Mouse (Mus musculus): ENCODE results near the gene Nom1. TPM values are rescaled to one million over a fixed set of nuclear protein-coding genes. Genes with fewer than 3 reads are reported as not detected.

Gene Nom1
- polyA plus RNA-seq (2017; shearing (Covaris generic)) = 10 to 100 TPM; 31.4 to 43.1 TPM

DNA sequence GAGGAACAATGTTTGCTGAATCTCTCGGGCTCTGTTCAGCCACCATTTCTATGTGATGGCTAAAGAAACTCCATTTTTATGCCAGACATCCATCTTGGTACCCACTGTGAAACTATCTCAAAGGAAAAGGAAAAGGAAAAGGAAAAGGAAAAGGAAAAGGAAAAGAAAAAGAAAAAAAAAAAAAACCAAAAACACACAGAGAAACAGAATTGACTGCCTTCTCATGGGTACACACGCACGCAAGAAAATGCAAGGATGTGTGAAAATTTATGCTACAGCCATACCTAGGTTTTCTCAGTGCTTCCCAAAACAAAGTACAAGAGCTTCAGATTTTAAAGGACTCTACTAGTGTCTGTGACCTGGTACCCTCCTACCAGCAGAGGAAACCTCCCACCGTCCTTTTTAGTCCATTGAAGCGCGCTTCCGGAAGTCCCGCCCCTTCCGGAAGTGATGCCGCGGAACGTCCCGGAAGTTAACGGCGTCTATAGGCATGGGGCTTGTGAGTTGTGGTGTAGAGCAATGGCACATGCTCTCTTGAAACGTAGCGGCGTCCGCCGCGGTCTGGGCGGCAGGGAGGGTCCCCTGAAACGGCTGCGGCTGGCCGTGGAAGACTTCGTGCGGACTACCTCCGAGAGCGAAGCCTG, at the start of gene Nom1:
Gene Nom1 (plus strand): TSS at position 437 of the 644 bp plus-strand sequence.

DNA sequence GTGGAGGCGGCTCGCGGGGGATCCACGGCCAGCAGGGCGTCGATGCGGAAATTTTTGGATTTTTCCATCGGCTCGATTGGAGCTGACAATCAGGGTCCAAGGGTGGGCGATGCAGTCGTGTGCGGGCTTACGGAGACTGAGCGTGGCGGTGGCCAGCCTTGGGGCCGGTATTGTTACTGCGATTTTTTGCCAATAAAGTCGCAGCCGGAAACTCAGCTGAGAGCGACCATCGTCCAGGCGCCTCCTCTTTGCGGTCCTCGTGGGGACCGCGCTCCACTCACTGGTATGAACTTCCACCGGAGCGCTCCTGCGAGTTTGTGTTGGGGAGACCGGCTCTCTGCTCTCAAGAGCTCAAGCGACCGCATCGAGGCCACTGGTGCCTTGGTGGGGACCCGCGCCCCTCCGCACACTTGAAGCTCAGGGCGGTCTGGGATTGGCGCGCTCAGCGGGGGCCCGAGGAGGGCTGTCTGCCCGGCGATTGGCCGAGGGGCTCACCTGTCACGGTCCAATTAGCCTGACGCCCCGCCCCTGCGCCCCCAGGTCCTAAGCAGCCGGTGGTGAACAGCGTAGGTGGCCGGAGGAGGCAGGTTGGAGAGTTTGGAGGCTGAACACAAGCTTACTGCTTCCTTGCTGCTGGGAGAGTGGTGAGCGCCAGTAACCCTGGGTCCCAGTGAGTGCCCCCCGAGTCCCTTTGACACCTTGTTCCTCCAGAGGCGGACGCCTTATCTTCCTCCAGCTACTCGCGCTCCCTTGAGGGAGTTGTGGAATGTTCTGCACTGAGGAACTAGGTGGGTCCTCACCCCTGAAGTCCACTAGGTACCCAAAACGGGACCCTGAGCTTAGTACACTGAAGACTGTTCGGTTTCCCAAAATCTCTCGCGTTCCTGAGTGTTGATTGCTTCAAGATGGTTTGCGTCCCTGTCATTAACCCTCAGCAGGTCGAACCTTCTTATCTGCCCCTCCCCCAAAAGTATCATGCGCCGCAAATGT, 44.0 kb downstream of the Nom1 start, which contains the start of gene Mnx1:
Gene Mnx1 (minus strand): TSS at position 263 of the 990 bp plus-strand sequence.

Other genes with a start within 250 kb of the Nom1 start
- gene Rnf32, start 238.7 kb upstream of the Nom1 start, polyA plus RNA-seq (2017; shearing (Covaris generic)) = 1 to 10 TPM; 1.6 to 5.6 TPM
- gene Lmbr1, start 56.3 kb upstream of the Nom1 start, polyA plus RNA-seq (2017; shearing (Covaris generic)) = 1 to 10 TPM; 2.3 TPM
- gene Mnx1, start 43.8 kb downstream of the Nom1 start, polyA plus RNA-seq (2017; shearing (Covaris generic)) = under 1 TPM in 1 of 2 experiments, not detected in 1; 0.16 TPM
- 10 to 100 TPM; 51.0 to 61.7 TPM for gene Ube3c, start 134.6 kb downstream of the Nom1 start, polyA plus RNA-seq (2017; shearing (Covaris generic))

Measured in inflammation-experienced regulatory T-cells (primary cell).